Mouse (Mus musculus) megakaryocyte, embryonic 14.5 days (primary cell): Measurements from ENCODE around the gene Usp37.

Source experiments
- FLI1 ChIP-seq: IDR thresholded peaks from 2 replicates; pipeline ENCODE4 v1.6.1; 2012; ENCODE audit warnings: low read length, inconsistent platforms, mixed read lengths
- GATA1 ChIP-seq: IDR thresholded peaks from 3 replicates; pipeline ENCODE4 v1.6.1; 2012; ENCODE audit warnings: mixed read lengths, low read length, inconsistent platforms, borderline replicate concordance

GRCm38 (mm10) chr1:74433220-74433619, 110.9 kb downstream of the Usp37 start:
- no peak for TF ChIP-seq GATA1
- TF ChIP-seq FLI1, result no peak
